Mouse (Mus musculus) spleen, adult 2 months (tissue): ENCODE measurements at regions not wholly inside any gene's neighbourhood (a gene's known extent, or its start where the extent isn't known, plus 50 kb on each side); places are given as distances from the start of the nearest gene placed in this dataset.

Experiments used
- DNase-seq, 2 experiments: peaks; one replicate each; pipeline versions ENCODE4 v3.0.0 to v3.0.0-alpha.2; 2012 to 2021; ENCODE audit warnings: low spot score in 2 of 2, low read depth in 1 of 2
- H3K27ac ChIP-seq: fragments of 200-500 bp; 2 replicates; pipeline ENCODE4 v1.5.1; 2012; ENCODE audit warnings: low read length, inconsistent platforms; ENCODE audit not compliant: insufficient read depth
- H3K27me3 ChIP-seq: fragments of 200-500 bp; 2 replicates; pipeline ENCODE4 v1.6.1; 2012; ENCODE audit warnings: mild to moderate bottlenecking, moderate library complexity, low read length, inconsistent platforms; ENCODE audit not compliant: control insufficient read depth, insufficient read depth
- H3K36me3 ChIP-seq: fragments of 200-500 bp; 2 replicates; pipeline ENCODE4 v1.6.1; 2012; ENCODE audit warnings: mild to moderate bottlenecking, low read length, inconsistent platforms; ENCODE audit not compliant: control insufficient read depth, insufficient read depth
- H3K4me1 ChIP-seq: fragments of 200-500 bp; 2 replicates; pipeline ENCODE4 v1.6.1; 2011; ENCODE audit warnings: inconsistent platforms; ENCODE audit not compliant: control insufficient read depth, insufficient read depth, insufficient read length
- H3K4me3 ChIP-seq: fragments of 200-500 bp; 2 replicates; pipeline ENCODE4 v1.5.1; 2011; ENCODE audit warnings: mild to moderate bottlenecking, inconsistent platforms; ENCODE audit not compliant: insufficient read depth, insufficient read length; ENCODE audit errors: extremely low read depth
- CTCF ChIP-seq: fragments of 200-500 bp; IDR thresholded peaks from 2 replicates; pipeline ENCODE4 v1.5.1; 2011; ENCODE audit warnings: mild to moderate bottlenecking, inconsistent platforms; ENCODE audit not compliant: insufficient read depth, insufficient read length, insufficient replicate concordance; ENCODE audit errors: extremely low read depth
- POLR2A ChIP-seq: fragments of 200-500 bp; IDR thresholded peaks from 2 replicates; pipeline ENCODE4 v1.6.1; 2011; ENCODE audit warnings: low read depth, low read length, inconsistent platforms
- WGBS: fragments of 180-500 bp; shearing (Covaris S2); methylation state at CpG from one replicate; pipeline ENCODE4 v1.1.7; 2018; 5-methylcytosine and 5-hydroxymethylcytosine counted together

DNA sequence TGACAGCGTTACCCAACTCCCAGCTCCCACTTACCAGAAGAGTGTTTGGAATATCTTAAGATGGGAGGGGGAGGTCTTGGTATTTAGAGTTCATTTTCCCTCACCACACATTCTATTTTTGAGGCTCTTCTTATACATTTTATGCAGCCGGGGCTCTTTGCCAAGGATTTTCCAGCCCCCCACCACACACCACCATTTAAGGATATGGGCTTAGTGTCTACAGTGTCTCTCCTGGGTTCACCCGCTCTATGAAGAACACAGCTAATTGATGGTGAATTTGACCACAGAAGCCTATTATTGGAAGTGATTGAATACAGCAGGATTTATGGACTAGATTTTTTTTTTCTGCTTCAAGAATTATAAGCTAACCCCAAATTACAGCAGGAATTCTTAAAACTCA is 169.9 kb upstream of the Gmds start:
- H3K4me3 ChIP-seq = no peak overlapping the region
- H3K4me1 ChIP-seq = no peaks in the 10 kb centered on the region
- no peaks in the 10 kb centered on the region for H3K36me3 ChIP-seq
- WGBS = 92% methylated on average over 3 of the region's 3 CpGs
- no peak for TF ChIP-seq CTCF
- TF ChIP-seq POLR2A = no peak
- no peak for DNase-seq
- no peaks in the 10 kb centered on the region for H3K27me3 ChIP-seq
- no peak overlapping the region for H3K27ac ChIP-seq

DNA sequence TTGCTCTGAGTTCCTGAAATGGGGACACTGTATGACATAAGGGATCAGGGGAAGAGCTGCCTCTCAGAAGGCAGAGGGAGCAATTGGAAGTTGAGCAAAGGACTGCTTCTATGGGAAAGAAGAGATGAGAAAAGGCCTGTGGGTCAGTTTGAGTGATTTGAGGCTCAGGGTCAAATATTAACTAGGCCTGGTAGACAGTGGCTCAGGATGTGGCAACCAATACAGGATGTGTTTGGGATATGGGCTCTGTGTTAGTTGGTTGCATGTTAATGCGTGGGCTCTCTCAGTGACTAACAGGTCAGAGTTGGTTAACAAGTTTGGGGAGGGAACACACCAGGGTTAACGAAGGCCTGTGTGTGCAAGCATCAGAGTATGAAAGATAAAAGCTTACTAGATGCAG is 169.3 kb upstream of the Gmds start:
- DNase-seq = no peak
- H3K36me3 ChIP-seq = no peaks in the 10 kb centered on the region
- H3K4me3 ChIP-seq = no peak overlapping the region
- no peaks in the 10 kb centered on the region for H3K27me3 ChIP-seq
- no peak overlapping the region for H3K27ac ChIP-seq
- 76% methylated on average over 2 of the region's 2 CpGs for WGBS
- H3K4me1 ChIP-seq = no peaks in the 10 kb centered on the region
- no peak for TF ChIP-seq POLR2A
- TF ChIP-seq CTCF = no peak

DNA sequence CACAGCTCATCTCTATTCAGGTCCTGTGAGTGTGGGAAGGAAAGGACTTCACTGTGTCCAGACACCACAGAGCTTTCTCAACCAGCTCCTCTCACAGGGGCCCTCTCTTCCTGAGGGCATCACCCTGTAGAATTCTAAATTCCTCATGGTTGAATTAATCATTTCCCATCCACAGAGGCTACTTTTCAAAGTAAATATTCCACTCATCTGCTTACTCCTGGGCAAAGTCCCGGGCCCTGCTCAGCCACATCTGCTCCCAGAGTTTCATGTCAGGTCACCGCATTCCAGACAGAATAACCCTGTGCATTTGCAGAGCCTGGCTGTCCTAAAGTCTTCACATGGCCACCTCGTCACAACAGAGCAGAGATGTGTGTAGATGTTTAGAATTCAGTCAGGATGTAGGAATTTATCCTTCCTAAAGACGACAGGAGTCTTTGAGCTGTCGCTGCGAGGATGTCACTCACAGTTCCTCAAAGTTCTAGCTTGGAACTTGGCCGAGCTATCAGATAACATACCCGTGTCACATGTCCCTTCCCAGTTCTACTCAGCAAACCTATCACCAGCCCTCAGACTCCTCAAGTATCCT is 159.8 kb upstream of the Gmds start:
- Histone ChIP-seq H3K27ac (no peak overlapping the region), H3K4me3 (no peak overlapping the region), H3K27me3 (no peaks in the 10 kb centered on the region), H3K36me3 (no peaks in the 10 kb centered on the region), H3K4me1 (no peaks in the 10 kb centered on the region)
- TF ChIP-seq CTCF = no peak
- TF ChIP-seq POLR2A = no peak
- no peak for DNase-seq
- 87% methylated on average over 8 of the region's 8 CpGs for WGBS

DNA sequence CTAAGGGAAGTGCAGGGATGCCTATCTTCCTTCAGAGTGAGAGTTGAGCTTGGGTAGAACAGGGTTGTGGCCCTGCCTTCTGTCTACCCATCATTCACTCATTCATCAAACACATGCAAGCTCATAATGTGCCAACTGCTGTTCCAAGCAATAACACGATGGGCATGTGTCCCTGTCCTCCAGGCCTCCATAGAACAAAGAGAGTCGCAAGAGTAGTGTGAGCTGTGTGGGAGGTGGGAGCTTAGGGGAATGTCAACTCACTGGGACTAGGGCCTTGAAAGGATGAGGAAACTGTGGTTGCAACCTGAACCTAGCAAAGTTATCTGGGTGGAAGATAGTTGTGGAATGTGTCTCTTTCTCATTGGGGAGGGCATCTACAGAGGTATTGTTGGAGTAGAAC is 157.7 kb upstream of the Gmds start:
- 93% methylated on average over 2 of the region's 2 CpGs for WGBS
- TF ChIP-seq POLR2A (no peak), CTCF (no peak)

DNA sequence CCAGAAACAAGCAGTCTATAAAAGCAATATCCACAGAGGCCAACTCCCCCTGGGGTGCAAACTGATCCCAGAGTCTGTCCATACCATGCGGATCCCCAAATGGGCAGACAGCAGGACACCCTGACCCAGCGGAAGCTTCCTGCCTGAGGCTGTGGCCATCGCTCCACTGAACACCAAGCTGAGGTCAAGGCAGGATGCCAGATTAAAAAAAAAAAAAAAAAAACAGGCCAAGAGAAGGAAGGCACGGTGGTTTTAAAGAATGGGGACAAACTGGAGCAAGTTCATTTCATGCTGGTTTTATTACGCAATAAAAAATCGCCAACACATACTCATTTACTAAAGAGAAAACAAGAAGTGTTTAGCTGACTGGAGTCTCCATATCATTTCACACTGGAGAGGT is 156.5 kb upstream of the Gmds start:
- no peak overlapping the region for H3K27ac ChIP-seq
- H3K4me1 ChIP-seq = no peaks in the 10 kb centered on the region
- TF ChIP-seq POLR2A (no peak), CTCF (no peak)
- DNase-seq = no peak
- no peaks in the 10 kb centered on the region for H3K27me3 ChIP-seq
- no peaks in the 10 kb centered on the region for H3K36me3 ChIP-seq
- WGBS = 36% methylated on average over 6 of the region's 6 CpGs
- no peak overlapping the region for H3K4me3 ChIP-seq

More for the DNA sequence above, 157.7 kb upstream of the Gmds start:
- DNase-seq = no peak
- Histone ChIP-seq H3K27ac (no peak overlapping the region), H3K27me3 (no peaks in the 10 kb centered on the region), H3K4me1 (no peaks in the 10 kb centered on the region), H3K36me3 (no peaks in the 10 kb centered on the region), H3K4me3 (no peak overlapping the region)

DNA sequence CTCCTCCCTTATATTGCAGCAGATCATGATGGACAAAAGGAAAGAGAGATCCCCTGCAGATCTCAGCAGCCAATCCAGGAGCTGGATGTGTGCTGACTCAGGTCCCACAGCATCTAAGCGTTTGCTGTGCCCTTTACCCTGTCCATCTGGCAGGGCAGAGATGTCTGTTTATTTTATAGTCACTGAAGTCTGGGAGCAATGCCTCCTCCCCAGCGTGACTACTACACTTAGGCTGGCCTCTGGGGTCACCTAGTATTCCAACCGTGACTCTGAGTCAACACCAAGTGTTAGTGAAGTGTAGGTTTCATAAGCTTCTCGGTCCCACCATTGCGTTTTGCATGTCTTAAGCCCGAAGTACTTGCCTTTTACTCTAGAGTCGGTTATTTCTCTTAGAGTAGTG is 155.3 kb upstream of the Gmds start:
- Histone ChIP-seq H3K27me3 (no peaks in the 10 kb centered on the region), H3K36me3 (no peaks in the 10 kb centered on the region), H3K4me1 (no peaks in the 10 kb centered on the region), H3K4me3 (no peak overlapping the region), H3K27ac (no peak overlapping the region)
- 74% methylated on average over 7 of the region's 7 CpGs for WGBS
- DNase-seq = no peak
- TF ChIP-seq CTCF = no peak
- no peak for TF ChIP-seq POLR2A

DNA sequence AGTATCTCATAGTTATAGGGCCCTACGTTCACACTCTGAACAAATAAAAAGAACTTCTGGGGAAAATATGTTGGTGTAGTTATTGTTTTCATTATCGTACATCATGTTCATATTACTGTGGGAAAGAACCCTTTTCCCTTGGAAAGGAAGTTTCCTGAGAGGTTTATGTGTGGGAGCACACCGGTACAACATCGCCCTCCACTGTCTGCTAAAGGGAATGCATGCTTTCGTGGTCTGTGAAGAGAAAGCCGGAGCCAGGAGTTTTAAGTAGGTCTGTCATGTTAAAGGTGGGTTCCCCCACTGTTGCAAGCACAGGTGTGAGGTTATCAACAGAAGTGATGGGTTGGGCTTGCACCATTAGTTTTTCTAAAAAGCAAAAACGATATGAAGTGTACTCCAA is 154.8 kb upstream of the Gmds start:
- WGBS = 39% methylated on average over 7 of the region's 7 CpGs
- no peaks in the 10 kb centered on the region for H3K36me3 ChIP-seq
- TF ChIP-seq CTCF = peak; percentile 16; the same call in 1 of the 2 replicates
- no peak for TF ChIP-seq POLR2A
- DNase-seq = no peak
- H3K27me3 ChIP-seq = no peaks in the 10 kb centered on the region
- H3K4me1 ChIP-seq = no peaks in the 10 kb centered on the region
- H3K27ac ChIP-seq = no peak overlapping the region
- H3K4me3 ChIP-seq = no peak overlapping the region
